Mouse (Mus musculus): ENCODE data around the gene Neb. TPM values are rescaled to one million over a fixed set of nuclear protein-coding genes. Genes with fewer than 3 reads are reported as not detected.

Neb gene
- polyA plus RNA-seq, 1 experiment from 2014 or later: 109 TPM

- Histone ChIP-seq H3K4me1 (no peaks in the 10 kb centered on the region), H3K9ac (no peak overlapping the region), H3K4me3 (replicated peaks) (no peak overlapping the region), H3K9me3 (replicated peaks) (no peaks in the 10 kb centered on the region), H3K36me3 (no peaks in the 10 kb centered on the region), H3K27ac (replicated peaks) (no peak overlapping the region), H3K4me2 (replicated peaks) (no peak overlapping the region), H3K27me3 (no peaks in the 10 kb centered on the region)
- ATAC-seq (ENCODE audit: insufficient number of reproducible peaks, low FRiP score, low TSS enrichment, low read depth): no peak
- 66% methylated on average over 4 of the region's 4 CpGs for WGBS
These were observed 67.5 kb downstream of the Neb start for GRCm38 (mm10) chr2:52310757-52311156.

GRCm38 (mm10) chr2:52306635-52307034 is 71.6 kb downstream of the Neb start:
- no peaks in the 10 kb centered on the region for H3K4me1 ChIP-seq
- no peak overlapping the region for H3K27ac ChIP-seq (replicated peaks)
- H3K27me3 ChIP-seq: no peaks in the 10 kb centered on the region
- no peak overlapping the region for H3K4me3 ChIP-seq (replicated peaks)
- no peaks in the 10 kb centered on the region for H3K9me3 ChIP-seq (replicated peaks)
- 82% methylated on average over 5 of the region's 5 CpGs for WGBS
- no peaks in the 10 kb centered on the region for H3K36me3 ChIP-seq
- no peak overlapping the region for H3K4me2 ChIP-seq (replicated peaks)
- no peak for ATAC-seq (ENCODE audit: insufficient number of reproducible peaks, low FRiP score, low TSS enrichment, low read depth)
- H3K9ac ChIP-seq: no peak overlapping the region

DNA sequence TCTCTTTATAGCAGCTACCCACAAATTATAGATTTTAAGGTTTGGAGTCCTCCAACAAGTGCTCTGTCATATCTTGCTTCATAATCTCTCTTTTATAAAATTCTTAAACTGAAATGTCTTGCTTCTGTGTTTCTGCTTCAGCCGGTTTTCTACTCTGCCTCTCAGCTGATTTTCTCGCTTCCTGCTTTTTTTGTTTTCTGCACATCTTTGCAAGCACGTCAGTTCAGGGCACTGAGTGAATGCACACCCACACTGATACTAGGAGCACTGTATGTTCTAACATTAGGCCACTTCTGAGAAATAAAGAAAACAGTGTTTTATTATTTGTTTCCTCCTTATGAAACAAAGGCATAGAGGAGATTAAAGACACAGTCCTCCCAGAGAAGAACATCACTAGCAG is 73.7 kb downstream of the Neb start:
- Histone ChIP-seq H3K4me3 (replicated peaks) (no peak overlapping the region), H3K27ac (replicated peaks) (no peak overlapping the region), H3K9ac (no peak overlapping the region), H3K36me3 (no peaks in the 10 kb centered on the region), H3K27me3 (no peaks in the 10 kb centered on the region), H3K9me3 (replicated peaks) (no peaks in the 10 kb centered on the region), H3K4me1 (no peaks in the 10 kb centered on the region), H3K4me2 (replicated peaks) (no peak overlapping the region)
- 73% methylated on average over 3 of the region's 3 CpGs for WGBS
- ATAC-seq (ENCODE audit: insufficient number of reproducible peaks, low FRiP score, low TSS enrichment, low read depth): no peak

GRCm38 (mm10) chr2:52303405-52303804 is 74.9 kb downstream of the Neb start:
- Histone ChIP-seq H3K4me2 (replicated peaks) (no peak overlapping the region), H3K27ac (replicated peaks) (no peak overlapping the region), H3K9ac (no peak overlapping the region), H3K27me3 (no peaks in the 10 kb centered on the region), H3K9me3 (replicated peaks) (no peaks in the 10 kb centered on the region), H3K4me1 (no peaks in the 10 kb centered on the region), H3K36me3 (no peaks in the 10 kb centered on the region), H3K4me3 (replicated peaks) (no peak overlapping the region)
- ATAC-seq (ENCODE audit: insufficient number of reproducible peaks, low FRiP score, low TSS enrichment, low read depth): no peak
- WGBS: 86% methylated on average over 1 of the region's 1 CpGs

DNA sequence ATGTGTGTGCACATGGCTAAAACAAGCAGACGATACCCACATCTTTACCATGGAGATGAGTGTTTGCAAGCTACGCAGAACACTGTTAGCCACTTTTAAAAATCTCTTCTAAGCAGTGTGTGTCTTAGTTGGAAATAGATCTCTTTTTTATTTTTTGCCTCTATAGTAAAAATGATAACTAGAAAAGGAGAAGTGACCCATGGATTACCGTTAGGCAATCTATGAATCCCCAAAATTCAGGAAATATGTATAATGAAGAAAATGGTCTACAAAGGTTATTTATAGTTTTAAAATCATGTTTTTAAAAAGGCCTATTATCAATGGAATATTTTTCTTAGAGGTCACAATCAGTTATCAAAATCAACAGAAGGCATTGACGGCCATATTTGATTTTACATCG is 80.3 kb downstream of the Neb start:
- no peak for ATAC-seq (ENCODE audit: insufficient number of reproducible peaks, low FRiP score, low TSS enrichment, low read depth)
- no peaks in the 10 kb centered on the region for H3K36me3 ChIP-seq
- WGBS: 96% methylated on average over 5 of the region's 5 CpGs
- H3K27ac ChIP-seq (replicated peaks): no peak overlapping the region
- no peak overlapping the region for H3K4me3 ChIP-seq (replicated peaks)
- H3K9me3 ChIP-seq (replicated peaks): no peaks in the 10 kb centered on the region
- no peak overlapping the region for H3K9ac ChIP-seq
- H3K27me3 ChIP-seq: no peaks in the 10 kb centered on the region
- no peak overlapping the region for H3K4me2 ChIP-seq (replicated peaks)
- no peaks in the 10 kb centered on the region for H3K4me1 ChIP-seq

DNA sequence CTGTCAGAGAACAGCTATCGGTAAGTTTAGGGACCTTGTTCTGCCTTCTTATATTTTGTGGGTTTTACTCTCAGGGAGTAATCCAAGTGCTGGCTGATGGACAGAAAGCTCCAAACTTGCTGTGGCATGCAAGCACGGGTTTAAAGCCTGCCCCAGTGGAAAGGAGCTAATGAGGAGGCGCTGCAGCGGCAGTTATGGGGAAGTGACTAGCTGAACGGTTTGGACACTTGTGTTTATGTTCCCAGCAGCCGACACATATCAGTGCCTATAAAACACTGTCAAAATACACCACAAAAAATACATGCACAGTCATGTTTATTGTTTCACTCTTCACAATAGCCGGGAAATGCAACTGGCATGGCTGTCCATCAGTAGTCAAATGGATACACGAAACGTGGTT is 81.5 kb downstream of the Neb start:
- no peaks in the 10 kb centered on the region for H3K9me3 ChIP-seq (replicated peaks)

GRCm38 (mm10) chr2:52287436-52287835 is 90.8 kb downstream of the Neb start:
- Histone ChIP-seq H3K27me3 (no peaks in the 10 kb centered on the region), H3K4me1 (no peaks in the 10 kb centered on the region), H3K4me2 (replicated peaks) (no peak overlapping the region), H3K36me3 (no peaks in the 10 kb centered on the region), H3K9ac (no peak overlapping the region), H3K27ac (replicated peaks) (no peak overlapping the region), H3K4me3 (replicated peaks) (no peak overlapping the region), H3K9me3 (replicated peaks) (no peaks in the 10 kb centered on the region)
- ATAC-seq (ENCODE audit: insufficient number of reproducible peaks, low FRiP score, low TSS enrichment, low read depth): no peak
- 79% methylated on average over 1 of the region's 1 CpGs for WGBS

More for the DNA sequence above, 81.5 kb downstream of the Neb start:
- Histone ChIP-seq H3K27me3 (no peaks in the 10 kb centered on the region), H3K4me3 (replicated peaks) (no peak overlapping the region), H3K4me2 (replicated peaks) (no peak overlapping the region), H3K27ac (replicated peaks) (no peak overlapping the region), H3K9ac (no peak overlapping the region), H3K36me3 (no peaks in the 10 kb centered on the region), H3K4me1 (no peaks in the 10 kb centered on the region)
- no peak for ATAC-seq (ENCODE audit: insufficient number of reproducible peaks, low FRiP score, low TSS enrichment, low read depth)
- WGBS: 67% methylated on average over 9 of the region's 9 CpGs

GRCm38 (mm10) chr2:52286421-52286820 is 91.9 kb downstream of the Neb start:
- Histone ChIP-seq H3K4me1 (no peaks in the 10 kb centered on the region), H3K4me2 (replicated peaks) (no peak overlapping the region), H3K9ac (no peak overlapping the region), H3K27me3 (no peaks in the 10 kb centered on the region), H3K36me3 (no peaks in the 10 kb centered on the region), H3K9me3 (replicated peaks) (no peaks in the 10 kb centered on the region), H3K27ac (replicated peaks) (no peak overlapping the region), H3K4me3 (replicated peaks) (no peak overlapping the region)
- no peak for ATAC-seq (ENCODE audit: insufficient number of reproducible peaks, low FRiP score, low TSS enrichment, low read depth)
- 72% methylated on average over 6 of the region's 6 CpGs for WGBS

- no peak overlapping the region for H3K4me2 ChIP-seq (replicated peaks)
- H3K27me3 ChIP-seq: no peaks in the 10 kb centered on the region
- H3K27ac ChIP-seq (replicated peaks): no peak overlapping the region
- H3K4me3 ChIP-seq (replicated peaks): no peak overlapping the region
- no peaks in the 10 kb centered on the region for H3K9me3 ChIP-seq (replicated peaks)
- H3K4me1 ChIP-seq: no peaks in the 10 kb centered on the region
- H3K9ac ChIP-seq: no peak overlapping the region
- no peaks in the 10 kb centered on the region for H3K36me3 ChIP-seq
- 43% methylated on average over 1 of the region's 1 CpGs for WGBS
- no peak for ATAC-seq (ENCODE audit: insufficient number of reproducible peaks, low FRiP score, low TSS enrichment, low read depth)
These were observed 106.1 kb downstream of the Neb start for GRCm38 (mm10) chr2:52272146-52272545.

- H3K4me1 ChIP-seq: no peaks in the 10 kb centered on the region
- no peak overlapping the region for H3K27ac ChIP-seq (replicated peaks)
- H3K9me3 ChIP-seq (replicated peaks): no peaks in the 10 kb centered on the region
- H3K4me2 ChIP-seq (replicated peaks): no peak overlapping the region
- H3K36me3 ChIP-seq: no peaks in the 10 kb centered on the region
- no peak overlapping the region for H3K9ac ChIP-seq
- no peak overlapping the region for H3K4me3 ChIP-seq (replicated peaks)
- 87% methylated on average over 8 of the region's 8 CpGs for WGBS
- ATAC-seq (ENCODE audit: insufficient number of reproducible peaks, low FRiP score, low TSS enrichment, low read depth): no peak
- no peaks in the 10 kb centered on the region for H3K27me3 ChIP-seq
These were observed 107.4 kb downstream of the Neb start for GRCm38 (mm10) chr2:52270911-52271310.

DNA sequence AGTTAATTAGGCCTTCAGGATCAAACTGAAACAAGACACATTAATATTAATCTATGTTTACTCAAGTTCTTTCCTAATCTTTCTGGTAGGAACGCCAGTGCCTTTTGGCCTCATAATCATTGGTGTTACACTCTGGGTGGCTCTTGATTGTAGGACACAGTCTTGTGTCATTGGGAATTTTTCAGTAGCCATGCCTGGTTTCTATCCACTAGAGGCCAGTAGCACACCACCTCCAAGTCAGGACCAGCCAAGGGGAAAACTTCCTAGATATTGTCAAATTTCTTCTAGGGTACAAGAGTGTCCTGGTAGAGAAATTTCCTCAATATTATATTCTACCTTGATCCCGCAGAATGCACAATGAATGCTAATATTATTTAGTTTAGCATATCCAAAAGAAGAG is 116.1 kb downstream of the Neb start:
- no peaks in the 10 kb centered on the region for H3K9me3 ChIP-seq (replicated peaks)
- H3K4me1 ChIP-seq: no peaks in the 10 kb centered on the region
- no peak overlapping the region for H3K4me3 ChIP-seq (replicated peaks)
- H3K4me2 ChIP-seq (replicated peaks): no peak overlapping the region
- no peak overlapping the region for H3K9ac ChIP-seq
- H3K27ac ChIP-seq (replicated peaks): no peak overlapping the region
- H3K27me3 ChIP-seq: no peaks in the 10 kb centered on the region
- H3K36me3 ChIP-seq: no peaks in the 10 kb centered on the region
- 44% methylated on average over 2 of the region's 2 CpGs for WGBS
- ATAC-seq (ENCODE audit: insufficient number of reproducible peaks, low FRiP score, low TSS enrichment, low read depth): no peak

- Histone ChIP-seq H3K36me3 (no peaks in the 10 kb centered on the region), H3K27me3 (no peaks in the 10 kb centered on the region), H3K4me1 (no peaks in the 10 kb centered on the region), H3K27ac (replicated peaks) (no peak overlapping the region), H3K9ac (no peak overlapping the region), H3K9me3 (replicated peaks) (no peaks in the 10 kb centered on the region), H3K4me3 (replicated peaks) (no peak overlapping the region), H3K4me2 (replicated peaks) (no peak overlapping the region)
- WGBS: 26% methylated on average over 1 of the region's 1 CpGs
- no peak for ATAC-seq (ENCODE audit: insufficient number of reproducible peaks, low FRiP score, low TSS enrichment, low read depth)
These were observed 126.2 kb downstream of the Neb start for GRCm38 (mm10) chr2:52252037-52252436.
